Mouse (Mus musculus): ENCODE results near the gene Scamp2. TPM values are rescaled to one million over a fixed set of nuclear protein-coding genes. Genes with fewer than 3 reads are reported as not detected.

The Scamp2 gene
- polyA plus RNA-seq, 1 experiment from 2014 or later = 50.6 TPM

GRCm38 (mm10) chr9:57536362-57536761, 24.4 kb upstream of the Scamp2 start:
- Histone ChIP-seq H3K4me2 (peak overlapping the region; percentile 89), H3K4me3 (peak overlapping the region; percentile 96), H3K9ac (0 out of 2 replicates have a peak overlapping the region, but pooled peaks have one; percentile 91), H3K9me3 (no peaks in the 10 kb centered on the region), H3K27me3 (replicated peaks) (no peaks in the 10 kb centered on the region), H3K36me3 (replicated peaks) (peaks cover 26% of the 10 kb centered on the region), H3K4me1 (peaks cover 28% of the 10 kb centered on the region), H3K27ac (no peak overlapping the region)
- no peak for ATAC-seq (replicated peaks)
- 86% methylated on average over 5 of the region's 5 CpGs for WGBS

DNA sequence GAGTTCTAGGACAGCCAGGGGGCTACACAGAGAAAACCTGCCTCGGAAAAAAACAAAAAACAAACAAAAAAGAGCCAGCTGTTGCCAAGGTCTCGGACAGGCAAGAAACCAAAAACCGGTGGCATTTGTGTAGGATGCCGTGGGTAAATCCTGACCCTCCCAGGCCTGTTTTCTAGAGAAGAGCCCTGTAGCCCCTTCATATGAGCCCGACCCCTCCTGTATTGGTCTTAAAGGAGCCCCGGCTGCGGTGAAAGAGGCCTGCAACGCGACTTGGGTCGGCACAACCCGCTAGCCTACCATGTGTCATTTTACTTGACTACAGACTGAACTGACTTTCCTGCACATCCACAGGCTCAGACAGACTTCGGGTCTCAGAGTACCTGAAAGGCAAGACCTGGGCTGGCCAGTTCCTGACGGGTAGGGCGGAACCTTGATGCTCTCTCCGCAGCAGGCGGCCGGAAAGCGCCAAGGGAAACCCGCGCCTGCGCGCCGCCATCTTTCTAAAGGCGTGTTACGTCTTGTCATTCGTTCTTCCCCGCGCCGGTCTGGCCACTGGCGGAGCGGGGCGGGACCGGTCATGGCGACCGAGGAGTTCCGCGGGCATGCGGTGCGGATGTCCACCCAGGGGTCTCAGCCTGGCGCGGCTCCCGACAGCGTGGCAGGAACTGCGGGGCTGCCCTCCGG, 23.6 kb upstream of the Scamp2 start, which contains the start of gene Fam219b:
TSS of gene Fam219b (plus strand) at position 485 of the 684 bp plus-strand sequence.
- Histone ChIP-seq H3K9me3 (no peaks in the 10 kb centered on the region), H3K4me2 (peak within 1 kb of the TSS; percentile 89), H3K36me3 (replicated peaks) (peaks cover 20% of the 10 kb centered on the region), H3K9ac (peak within 1 kb of the TSS; percentile 91), H3K4me3 (peak within 1 kb of the TSS; percentile 96), H3K4me1 (peaks cover 28% of the 10 kb centered on the region), H3K27ac (peak within 1 kb of the TSS; percentile 92), H3K27me3 (replicated peaks) (no peaks in the 10 kb centered on the region)
- 2% methylated on average over 45 of the region's 45 CpGs for WGBS
- peak; percentile 91 for ATAC-seq (replicated peaks)

DNA sequence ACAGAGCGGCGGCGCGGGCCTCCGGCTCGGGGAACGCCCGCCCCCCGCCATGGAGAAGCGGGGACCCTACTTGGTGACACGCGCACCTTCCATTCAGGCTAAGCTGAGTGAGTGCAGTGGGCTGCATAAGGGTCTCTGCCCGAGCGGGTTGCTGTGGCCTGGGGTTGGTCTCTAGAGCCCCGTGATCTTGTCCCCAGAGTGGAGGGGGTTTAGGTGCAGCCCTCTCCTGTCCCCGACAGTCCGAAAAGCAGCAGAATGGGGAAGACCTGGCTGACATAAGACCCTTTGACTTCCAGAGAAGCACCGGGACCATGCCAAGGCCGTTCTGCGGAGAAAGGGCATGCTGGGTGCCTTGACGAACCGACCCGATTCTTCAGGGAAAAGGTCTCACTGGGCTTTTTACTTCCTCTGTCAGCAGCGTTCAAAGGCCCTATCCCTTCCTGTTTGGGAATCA, 23.0 kb upstream of the Scamp2 start:
- Histone ChIP-seq H3K36me3 (replicated peaks) (peaks cover 19% of the 10 kb centered on the region), H3K27ac (peak overlapping the region; percentile 92)
- WGBS = under 1% methylated on average over 24 of the region's 24 CpGs

GRCm38 (mm10) chr9:57539550-57539949, 21.2 kb upstream of the Scamp2 start:
- H3K4me1 ChIP-seq = peaks cover 28% of the 10 kb centered on the region
- ATAC-seq (replicated peaks) = no peak
- no peak overlapping the region for H3K4me2 ChIP-seq
- H3K9me3 ChIP-seq = no peaks in the 10 kb centered on the region
- no peak overlapping the region for H3K27ac ChIP-seq
- no peak overlapping the region for H3K4me3 ChIP-seq
- peaks cover 29% of the 10 kb centered on the region for H3K36me3 ChIP-seq (replicated peaks)
- H3K27me3 ChIP-seq (replicated peaks) = no peaks in the 10 kb centered on the region
- WGBS = 89% methylated on average over 2 of the region's 2 CpGs
- no peak overlapping the region for H3K9ac ChIP-seq

More for the DNA sequence above, 23.0 kb upstream of the Scamp2 start:
- H3K4me1 ChIP-seq = peaks cover 28% of the 10 kb centered on the region
- H3K4me2 ChIP-seq = peak overlapping the region; percentile 89
- H3K9me3 ChIP-seq = no peaks in the 10 kb centered on the region
- H3K4me3 ChIP-seq = peak overlapping the region; percentile 96
- ATAC-seq (replicated peaks) = peak; percentile 83
- peak overlapping the region; percentile 91 for H3K9ac ChIP-seq
- H3K27me3 ChIP-seq (replicated peaks) = no peaks in the 10 kb centered on the region

DNA sequence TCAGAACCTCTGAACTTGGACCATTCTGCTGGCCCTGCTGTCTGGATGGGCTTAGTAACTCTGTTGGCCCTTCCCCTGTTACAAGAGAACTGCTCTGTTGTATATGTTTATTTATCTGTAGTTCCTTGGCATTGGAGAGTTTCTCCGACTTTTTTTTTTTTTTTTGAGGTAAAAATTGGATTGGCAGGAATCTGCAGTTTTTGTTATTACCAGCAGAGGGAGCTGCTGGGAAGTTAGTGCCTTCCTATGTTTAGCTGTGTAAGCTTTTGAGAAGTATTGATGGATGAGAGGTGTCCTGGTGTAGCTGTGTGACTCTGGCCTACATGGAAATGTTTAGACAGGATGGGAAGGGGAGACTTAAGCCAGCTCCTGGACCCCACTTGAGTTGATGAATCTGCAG, 19.4 kb upstream of the Scamp2 start:
- Histone ChIP-seq H3K4me1 (peaks cover 28% of the 10 kb centered on the region), H3K4me3 (no peak overlapping the region), H3K27ac (no peak overlapping the region), H3K9ac (no peak overlapping the region), H3K9me3 (no peaks in the 10 kb centered on the region), H3K4me2 (no peak overlapping the region), H3K27me3 (replicated peaks) (no peaks in the 10 kb centered on the region), H3K36me3 (replicated peaks) (peaks cover 33% of the 10 kb centered on the region)
- no peak for ATAC-seq (replicated peaks)
- WGBS = 6% methylated on average over 1 of the region's 1 CpGs

DNA sequence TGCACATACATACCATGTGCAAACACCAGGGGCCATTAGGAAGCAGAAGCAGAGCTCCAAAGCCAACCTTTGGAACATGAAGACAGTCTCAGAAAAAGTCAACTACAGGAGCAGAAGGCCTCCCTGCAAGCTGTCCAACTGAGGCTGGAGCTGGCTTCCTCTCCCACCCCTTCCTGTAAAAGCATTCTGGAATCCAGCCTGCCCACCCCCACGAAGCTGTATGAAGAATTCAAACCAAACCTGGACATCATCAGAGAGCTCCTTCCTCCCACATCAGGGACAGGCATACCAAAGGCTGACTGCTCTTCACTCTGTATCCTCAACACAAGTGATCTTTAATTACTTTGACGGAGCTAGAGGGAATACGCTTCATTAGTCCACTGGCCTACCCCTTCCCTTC, 16.8 kb upstream of the Scamp2 start:
- no peak for ATAC-seq (replicated peaks)
- no peak overlapping the region for H3K4me3 ChIP-seq
- no peak overlapping the region for H3K27ac ChIP-seq
- no peaks in the 10 kb centered on the region for H3K27me3 ChIP-seq (replicated peaks)
- 88% methylated on average over 3 of the region's 3 CpGs for WGBS
- H3K9me3 ChIP-seq = no peaks in the 10 kb centered on the region
- peaks cover 12% of the 10 kb centered on the region for H3K4me1 ChIP-seq
- peaks cover 34% of the 10 kb centered on the region for H3K36me3 ChIP-seq (replicated peaks)
- H3K9ac ChIP-seq = no peak overlapping the region
- H3K4me2 ChIP-seq = no peak overlapping the region

DNA sequence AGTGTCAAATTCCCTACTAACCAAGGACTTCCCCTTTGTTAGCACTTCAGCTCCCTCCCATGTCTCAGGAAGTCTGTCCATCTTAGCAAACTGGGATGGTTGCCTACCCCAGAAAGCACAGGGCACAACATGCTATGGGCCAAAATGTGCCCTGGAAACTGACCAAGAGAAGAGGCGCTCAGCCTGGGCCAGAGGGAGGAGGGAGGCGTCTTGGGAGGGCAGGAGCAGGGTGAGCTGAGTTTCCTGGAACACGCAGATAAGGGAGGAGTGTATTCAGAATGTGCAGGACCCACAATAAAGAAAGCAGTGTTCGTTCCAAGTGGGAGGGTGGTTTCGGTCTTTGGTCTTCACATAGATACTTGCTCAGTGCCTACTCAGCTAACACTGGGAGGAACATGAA, 13.5 kb upstream of the Scamp2 start:
- no peak overlapping the region for H3K4me3 ChIP-seq
- no peak for ATAC-seq (replicated peaks)
- peaks cover 8% of the 10 kb centered on the region for H3K4me1 ChIP-seq
- H3K9me3 ChIP-seq = no peaks in the 10 kb centered on the region
- H3K27me3 ChIP-seq (replicated peaks) = no peaks in the 10 kb centered on the region
- WGBS = 84% methylated on average over 5 of the region's 5 CpGs
- H3K36me3 ChIP-seq (replicated peaks) = peaks cover 23% of the 10 kb centered on the region
- no peak overlapping the region for H3K27ac ChIP-seq
- no peak overlapping the region for H3K4me2 ChIP-seq
- H3K9ac ChIP-seq = no peak overlapping the region

- Histone ChIP-seq H3K4me3 (no peak overlapping the region), H3K27me3 (replicated peaks) (no peaks in the 10 kb centered on the region), H3K4me2 (no peak overlapping the region), H3K9me3 (no peaks in the 10 kb centered on the region), H3K4me1 (peaks cover 10% of the 10 kb centered on the region), H3K36me3 (replicated peaks) (peaks cover 20% of the 10 kb centered on the region), H3K9ac (no peak overlapping the region), H3K27ac (no peak overlapping the region)
- ATAC-seq (replicated peaks) = no peak
- 89% methylated on average over 11 of the region's 11 CpGs for WGBS
Observed at GRCm38 (mm10) chr9:57547869-57548268, 12.9 kb upstream of the Scamp2 start.

GRCm38 (mm10) chr9:57549186-57549585, 11.6 kb upstream of the Scamp2 start:
- Histone ChIP-seq H3K4me3 (no peak overlapping the region), H3K27me3 (replicated peaks) (no peaks in the 10 kb centered on the region), H3K9ac (no peak overlapping the region), H3K9me3 (no peaks in the 10 kb centered on the region), H3K4me1 (peaks cover 11% of the 10 kb centered on the region), H3K4me2 (no peak overlapping the region), H3K27ac (no peak overlapping the region), H3K36me3 (replicated peaks) (peaks cover 13% of the 10 kb centered on the region)
- WGBS = 91% methylated on average over 4 of the region's 4 CpGs
- ATAC-seq (replicated peaks) = no peak

DNA sequence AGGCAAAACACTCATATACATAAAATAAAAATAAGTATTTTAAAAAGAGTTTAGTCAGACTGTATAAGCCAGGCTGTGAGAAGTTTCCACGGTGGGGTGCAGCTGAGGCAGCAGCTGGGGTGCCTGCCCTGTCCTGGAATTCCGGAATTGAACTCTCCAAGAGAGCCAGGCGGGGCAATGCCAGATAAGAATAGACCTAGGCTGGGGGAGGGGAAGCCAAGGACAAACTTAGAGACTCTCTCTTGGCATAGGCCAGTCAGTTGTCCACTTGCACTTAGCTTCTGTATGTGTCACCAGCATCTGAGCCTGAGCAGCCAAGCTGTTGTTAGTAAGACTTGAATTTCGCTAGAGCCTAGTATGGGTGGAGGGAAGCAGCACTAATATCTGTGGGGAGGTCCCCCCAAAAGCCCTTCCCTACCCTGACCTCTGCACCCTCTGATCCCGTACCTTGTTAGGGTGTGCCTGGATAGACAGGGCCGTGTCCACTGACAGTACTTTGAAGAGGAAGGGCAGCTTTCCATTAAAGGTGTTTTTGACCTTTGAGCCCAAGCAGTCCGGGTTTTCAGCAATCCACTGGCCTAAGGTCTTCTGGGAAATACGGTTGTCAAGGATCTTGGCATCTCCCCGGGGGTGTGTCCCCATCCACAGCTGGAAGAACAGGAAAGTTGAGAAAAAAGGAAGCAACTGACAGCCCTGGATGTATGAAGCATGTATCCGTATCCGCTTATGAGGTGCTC, 10.4 kb upstream of the Scamp2 start:
- H3K27me3 ChIP-seq (replicated peaks) = no peaks in the 10 kb centered on the region
- no peak overlapping the region for H3K27ac ChIP-seq
- 92% methylated on average over 11 of the region's 11 CpGs for WGBS
- H3K4me1 ChIP-seq = peaks cover 11% of the 10 kb centered on the region
- no peak for ATAC-seq (replicated peaks)
- no peak overlapping the region for H3K4me2 ChIP-seq
- peaks cover 10% of the 10 kb centered on the region; the same call in 1 of the 2 replicates for H3K36me3 ChIP-seq (replicated peaks)
- no peak overlapping the region for H3K9ac ChIP-seq
- no peaks in the 10 kb centered on the region for H3K9me3 ChIP-seq
- no peak overlapping the region for H3K4me3 ChIP-seq

- peak within 1 kb of the TSS; percentile 85 for H3K4me2 ChIP-seq
- no peaks in the 10 kb centered on the region for H3K9me3 ChIP-seq
- peaks cover 11% of the 10 kb centered on the region for H3K4me1 ChIP-seq
- peak within 1 kb of the TSS; percentile 64 for H3K4me3 ChIP-seq
- H3K27me3 ChIP-seq (replicated peaks) = no peaks in the 10 kb centered on the region
- peak; percentile 79 for ATAC-seq (replicated peaks)
- peak within 1 kb of the TSS; percentile 53 for H3K9ac ChIP-seq
- peak within 1 kb of the TSS; percentile 34; the same call in 1 of the 2 replicates for H3K27ac ChIP-seq
- H3K36me3 ChIP-seq (replicated peaks) = peaks cover 5% of the 10 kb centered on the region; the same call in 1 of the 2 replicates
- 1% methylated on average over 28 of the region's 28 CpGs for WGBS
Observed at GRCm38 (mm10) chr9:57552139-57552887, 8.4 kb upstream of the Scamp2 start, which contains the start of gene Mpi. Gene Mpi (minus strand): TSS chr9:57552763.

- H3K27ac ChIP-seq = no peak overlapping the region
- H3K27me3 ChIP-seq (replicated peaks) = no peaks in the 10 kb centered on the region
- H3K9ac ChIP-seq = no peak overlapping the region
- no peak overlapping the region for H3K4me2 ChIP-seq
- no peaks in the 10 kb centered on the region for H3K9me3 ChIP-seq
- no peak overlapping the region for H3K4me3 ChIP-seq
- peaks cover 5% of the 10 kb centered on the region; the same call in 1 of the 2 replicates for H3K36me3 ChIP-seq (replicated peaks)
- 74% methylated on average over 11 of the region's 11 CpGs for WGBS
- peaks cover 11% of the 10 kb centered on the region for H3K4me1 ChIP-seq
- ATAC-seq (replicated peaks) = peak; percentile 57; the same call in 1 of the 2 replicates
Observed at GRCm38 (mm10) chr9:57553119-57553518, 7.6 kb upstream of the Scamp2 start.

Measured in midbrain, embryonic 15.5 days (tissue).